Mouse (Mus musculus) bone marrow macrophage, adult 2 months (primary cell): Measurements from ENCODE around the gene Slc25a39. TPM values are rescaled to one million over a fixed set of nuclear protein-coding genes. Genes with fewer than 3 reads are reported as not detected.
"Not testable (repeated sequence)": the region's sequence is repeated elsewhere in the genome, so short reads cannot be mapped to it uniquely, and the experiment has no call there.

Experiments used
- H3K27ac ChIP-seq: 2 replicates; pipeline ENCODE4 v1.5.1; 2012; ENCODE audit warnings: low read depth, low read length; ENCODE audit not compliant: insufficient read depth
- H3K4me1 ChIP-seq: 2 replicates; pipeline ENCODE4 v1.6.1; 2012; ENCODE audit warnings: low read length; ENCODE audit not compliant: control insufficient read depth, insufficient read depth
- H3K4me3 ChIP-seq: 2 replicates; pipeline ENCODE4 v1.5.1; 2012; ENCODE audit warnings: mild to moderate bottlenecking, low read length, moderate library complexity; ENCODE audit not compliant: insufficient read depth
- CTCF ChIP-seq: IDR thresholded peaks from 2 replicates; pipeline ENCODE4 v1.5.1; 2012; ENCODE audit warnings: low read depth, mild to moderate bottlenecking, low read length, moderate library complexity
- POLR2A ChIP-seq: IDR thresholded peaks from 2 replicates; pipeline ENCODE4 v1.6.1; 2012; ENCODE audit warnings: mild to moderate bottlenecking, low read depth, low read length, borderline replicate concordance
- polyA plus RNA-seq: library from polyadenylated mRNA; stranded (reverse); fragments of >200 nt; gene quantifications from 2 replicates; pipeline ENCODE4 v1.2.4, GENCODE M21; 2012; ENCODE audit not compliant: missing spikeins, insufficient read depth, insufficient read length

Gene Slc25a39
- polyA plus RNA-seq, 1 experiment, result 173 TPM

DNA sequence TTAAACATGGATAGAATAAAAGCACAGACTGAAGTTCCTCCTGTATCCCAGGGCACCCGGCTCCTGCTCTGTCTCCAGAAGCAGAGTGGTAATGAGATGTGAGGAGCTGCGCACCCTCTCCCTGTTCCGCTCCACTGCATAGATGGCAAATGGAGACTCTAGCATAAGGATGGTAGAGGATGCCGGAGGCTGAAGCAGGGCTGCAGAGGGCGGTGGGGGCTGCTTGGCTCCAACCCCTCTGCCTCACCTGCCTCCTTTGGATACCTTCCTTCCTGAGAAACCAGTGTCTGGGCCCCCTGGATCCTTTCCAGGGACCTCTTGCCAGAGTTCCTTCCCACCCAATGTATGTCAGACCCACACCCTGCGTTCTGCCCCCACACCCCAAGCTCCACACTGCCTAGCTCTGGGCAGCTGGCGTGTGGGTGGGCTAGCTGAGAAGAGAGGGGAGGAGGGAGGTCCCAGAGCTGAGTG lies 11.0 kb downstream of the Slc25a39 start:
- no peak overlapping the region for H3K27ac ChIP-seq
- H3K4me1 ChIP-seq, result peaks cover 8% of the 10 kb centered on the region
- H3K4me3 ChIP-seq, result no peak overlapping the region
- TF ChIP-seq CTCF (no peak), POLR2A (no peak)

DNA sequence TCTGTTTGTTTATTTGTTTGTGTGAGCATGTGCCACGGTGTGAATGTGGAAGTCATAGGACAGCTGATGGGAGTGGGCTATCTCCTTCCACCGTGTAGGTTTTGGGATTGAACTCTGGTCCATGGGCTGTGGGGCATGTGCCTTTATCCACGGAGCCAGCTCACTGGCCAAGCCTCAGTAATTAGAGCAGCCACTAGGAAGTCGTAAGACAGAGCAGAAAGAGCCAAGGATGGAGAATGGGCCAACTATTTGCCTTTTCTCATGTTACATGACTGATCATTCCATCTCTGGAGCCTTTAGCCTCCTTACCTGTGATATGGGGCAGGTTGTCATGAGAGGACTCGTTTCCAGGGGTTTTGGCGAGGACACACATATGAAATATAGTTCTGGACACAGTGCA lies 11.5 kb downstream of the Slc25a39 start:
- H3K4me3 ChIP-seq, result no peak overlapping the region
- no peak for TF ChIP-seq POLR2A
- no peak for TF ChIP-seq CTCF
- peaks cover 8% of the 10 kb centered on the region for H3K4me1 ChIP-seq
- no peak overlapping the region for H3K27ac ChIP-seq

DNA sequence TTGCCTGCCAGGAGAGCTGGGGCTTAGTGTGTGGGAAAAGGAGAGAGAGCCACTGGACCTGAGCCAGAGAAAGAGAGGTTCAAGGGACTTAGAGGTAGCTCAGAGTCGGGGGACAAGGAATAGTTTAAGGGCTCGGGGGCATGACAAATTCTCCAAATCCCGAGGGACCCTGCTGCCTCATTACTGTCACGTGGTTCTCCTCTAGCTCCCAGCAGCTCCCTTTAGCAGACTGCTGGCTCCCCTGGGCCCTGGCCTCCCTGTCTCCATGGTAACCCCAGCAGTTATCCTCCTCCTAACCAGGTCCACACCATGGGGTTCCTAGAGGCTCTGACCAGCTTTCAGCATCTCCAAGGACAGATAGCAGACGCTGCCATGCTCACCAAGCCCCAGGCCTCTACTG lies 12.5 kb downstream of the Slc25a39 start:
- H3K4me1 ChIP-seq, result peaks cover 8% of the 10 kb centered on the region
- no peak overlapping the region for H3K4me3 ChIP-seq
- H3K27ac ChIP-seq, result no peak overlapping the region
- TF ChIP-seq CTCF (no peak), POLR2A (no peak)

DNA sequence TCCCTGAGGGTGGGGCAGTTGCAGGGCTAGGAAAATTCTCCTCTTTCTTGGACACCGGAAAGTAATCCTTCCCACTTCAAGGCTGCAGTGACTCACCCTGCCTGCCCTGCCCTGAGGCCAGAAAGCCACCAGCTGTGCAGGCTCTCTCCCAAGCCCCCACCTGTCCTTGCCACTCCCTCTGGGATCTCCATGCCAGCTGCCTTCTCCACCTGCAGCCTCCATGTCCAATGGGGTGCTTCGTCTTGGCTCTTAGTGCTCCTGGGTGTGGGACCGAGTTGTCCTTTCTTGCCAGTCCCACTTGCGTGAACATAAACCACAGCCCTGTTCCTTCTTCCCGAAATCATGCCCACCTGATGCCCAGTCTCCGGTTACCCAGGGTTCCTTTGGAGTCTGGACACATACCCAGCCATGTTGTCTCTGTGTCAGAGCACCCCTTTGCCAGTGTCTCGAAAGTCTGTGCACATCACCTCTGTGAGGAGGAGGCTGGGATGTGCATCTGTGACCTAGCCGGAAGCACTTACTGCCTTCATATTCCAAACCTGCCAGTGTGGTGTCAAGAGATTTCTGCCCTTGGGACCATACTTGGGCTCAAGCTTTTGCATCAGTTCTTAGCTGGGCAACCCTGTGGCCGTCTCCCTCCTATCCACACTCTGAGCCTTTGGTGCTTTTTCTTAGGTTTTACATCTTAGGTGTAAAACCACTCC lies 13.2 kb downstream of the Slc25a39 start:
- Histone ChIP-seq H3K27ac (no peak overlapping the region), H3K4me1 (peaks cover 8% of the 10 kb centered on the region), H3K4me3 (no peak overlapping the region)
- TF ChIP-seq CTCF (no peak), POLR2A (no peak)

DNA sequence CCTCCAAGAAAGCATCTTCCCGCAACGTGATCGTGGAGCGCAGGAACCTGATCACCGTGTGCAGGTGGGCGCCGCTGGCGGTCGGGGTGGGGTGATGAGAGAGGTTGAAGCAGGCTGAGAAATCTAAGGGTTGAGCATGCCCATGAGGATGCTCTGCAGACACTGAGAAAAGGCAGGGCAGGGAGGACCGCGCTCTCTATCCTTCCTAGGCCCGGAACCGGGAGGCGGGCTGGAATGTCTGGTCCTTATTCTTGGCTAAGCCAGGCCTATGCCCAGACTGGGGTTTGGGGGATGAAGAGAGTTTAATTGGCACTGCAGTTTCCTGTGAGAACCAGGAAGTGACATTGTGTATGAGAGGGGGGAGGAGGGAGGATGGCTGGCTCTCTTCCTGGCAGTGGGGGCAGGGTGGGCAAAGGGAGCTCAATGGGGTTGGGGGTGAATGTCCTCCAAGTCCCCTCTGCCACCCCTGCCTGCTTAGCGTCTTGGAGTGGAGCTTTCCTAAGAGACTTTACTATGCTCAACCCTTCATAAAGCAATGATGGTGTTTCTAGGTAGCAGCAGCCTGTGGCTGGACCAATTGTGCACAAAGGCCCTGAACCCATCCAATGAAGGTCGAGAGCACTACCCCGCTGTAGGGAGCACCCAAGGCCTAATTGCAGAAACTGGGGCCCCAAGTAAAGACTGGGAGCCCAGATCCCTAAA lies 13.9 kb downstream of the Slc25a39 start:
- Histone ChIP-seq H3K4me1 (peaks cover 8% of the 10 kb centered on the region), H3K27ac (no peak overlapping the region), H3K4me3 (peak overlapping the region; percentile 26)
- TF ChIP-seq POLR2A, result no peak
- no peak for TF ChIP-seq CTCF

DNA sequence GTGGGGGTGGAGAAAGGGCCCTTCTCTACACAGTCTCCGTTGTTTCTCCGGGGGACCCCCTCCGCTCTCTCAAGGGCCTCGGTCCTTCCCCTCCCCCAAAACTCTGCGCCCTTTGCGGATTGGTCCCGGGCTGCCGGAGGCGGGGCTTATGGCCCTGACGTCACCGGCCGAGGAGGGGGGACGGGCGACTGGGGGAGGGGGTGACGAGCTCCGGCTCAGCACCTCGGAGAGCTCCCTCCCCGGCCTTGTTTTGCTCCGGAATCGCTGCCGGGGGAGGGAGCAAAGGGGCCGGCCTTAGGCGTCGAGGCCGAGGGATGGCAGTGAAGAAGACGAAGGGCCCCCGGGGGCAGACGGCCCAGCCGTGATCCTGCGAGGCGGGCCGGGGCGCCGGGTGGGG lies 14.5 kb downstream of the Slc25a39 start, which contains the start of gene Rundc3a:
Rundc3a (plus strand) TSS at position 166 of the 397 bp plus-strand sequence.
- TF ChIP-seq POLR2A (no peak), CTCF (no peak)
- H3K4me3 ChIP-seq, result peak within 1 kb of the TSS; percentile 26
- no peak within 1 kb of the TSS for H3K27ac ChIP-seq

DNA sequence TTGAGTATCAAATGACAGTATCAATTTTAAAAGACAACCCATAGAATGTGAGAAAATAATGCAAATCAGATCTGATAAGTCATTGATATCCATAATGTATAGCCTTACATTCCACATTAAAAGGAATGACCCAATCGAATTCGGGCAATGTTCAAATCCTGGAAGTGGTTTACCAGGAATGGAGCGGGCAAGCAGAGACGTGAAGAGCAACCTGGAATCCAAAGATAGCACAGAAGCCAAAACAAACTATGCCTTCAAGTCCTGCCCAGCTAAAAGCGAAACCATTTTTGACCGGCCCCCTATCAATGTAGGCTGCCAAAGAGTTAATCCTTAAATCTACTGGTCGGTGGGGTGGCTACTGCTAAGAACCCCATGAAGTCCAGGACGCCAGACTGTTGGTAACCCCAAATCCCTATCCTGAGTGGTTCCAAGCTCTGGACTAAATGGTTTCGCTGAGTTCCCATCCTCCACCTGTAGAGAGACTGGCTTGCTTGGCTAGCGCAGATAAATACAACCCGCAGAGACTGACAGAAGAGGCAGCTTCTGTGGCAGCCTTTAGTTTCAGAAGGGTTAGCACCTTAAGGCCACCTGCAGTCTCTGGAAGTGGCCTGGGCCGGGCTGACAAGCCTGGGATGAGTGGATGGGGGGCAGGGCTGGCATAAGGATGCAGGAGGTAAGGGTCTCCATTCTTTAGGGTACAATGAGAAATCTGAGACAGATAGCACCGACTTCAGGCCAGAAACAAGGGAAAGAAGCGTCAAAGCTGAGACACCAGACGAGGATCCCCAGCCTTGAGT lies 15.1 kb downstream of the Slc25a39 start:
- H3K4me3 ChIP-seq, result no peak overlapping the region
- H3K4me1 ChIP-seq, result peaks cover 8% of the 10 kb centered on the region
- H3K27ac ChIP-seq, result no peak overlapping the region
- TF ChIP-seq POLR2A (no peak), CTCF (no peak)

More for the DNA sequence above, 14.5 kb downstream of the Slc25a39 start, which contains the start of gene Rundc3a:
- H3K4me1 ChIP-seq, result peaks cover 8% of the 10 kb centered on the region

DNA sequence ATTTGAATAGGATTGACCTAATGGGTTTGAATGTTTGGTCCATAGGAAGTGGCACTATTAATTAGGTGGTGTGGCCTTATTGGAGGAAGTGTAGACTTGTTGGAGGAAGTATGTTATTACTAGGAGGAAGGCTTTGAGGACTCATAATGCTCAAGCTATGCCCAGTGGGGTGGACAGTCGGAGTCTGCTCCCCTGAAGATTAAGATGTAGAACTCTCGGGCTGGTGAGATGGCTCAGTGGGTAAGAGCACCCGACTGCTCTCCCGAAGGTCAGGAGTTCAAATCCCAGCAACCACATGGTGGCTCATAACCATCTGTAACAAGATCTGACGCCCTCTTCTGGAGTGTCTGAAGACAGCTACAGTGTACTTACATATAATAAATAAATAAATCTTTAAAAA lies 18.3 kb downstream of the Slc25a39 start:
- H3K4me3 ChIP-seq, H3K27ac ChIP-seq, H3K4me1 ChIP-seq: not testable (repeated sequence)

DNA sequence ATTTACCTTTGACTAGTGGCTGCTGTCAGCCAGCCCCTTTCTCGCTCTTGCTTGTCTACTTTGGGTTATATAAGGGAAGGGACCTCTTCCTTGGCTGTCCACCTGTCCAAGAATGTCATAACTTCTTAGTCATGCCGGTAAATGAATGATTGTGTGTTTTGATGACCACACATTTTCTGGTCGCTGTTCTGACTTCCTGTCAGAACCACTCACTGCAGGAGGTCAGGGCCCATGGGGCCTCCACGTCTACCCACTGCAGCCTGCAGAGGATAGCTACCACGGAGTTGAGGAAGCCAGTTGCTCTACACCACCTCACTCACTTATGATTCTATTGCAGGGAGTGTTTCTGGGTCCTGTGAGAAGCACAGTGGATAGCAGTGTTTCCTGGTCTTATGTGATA lies 21.6 kb downstream of the Slc25a39 start:
- Histone ChIP-seq H3K4me3 (no peak overlapping the region), H3K4me1 (no peaks in the 10 kb centered on the region), H3K27ac (no peak overlapping the region)
- TF ChIP-seq CTCF (no peak), POLR2A (no peak)

DNA sequence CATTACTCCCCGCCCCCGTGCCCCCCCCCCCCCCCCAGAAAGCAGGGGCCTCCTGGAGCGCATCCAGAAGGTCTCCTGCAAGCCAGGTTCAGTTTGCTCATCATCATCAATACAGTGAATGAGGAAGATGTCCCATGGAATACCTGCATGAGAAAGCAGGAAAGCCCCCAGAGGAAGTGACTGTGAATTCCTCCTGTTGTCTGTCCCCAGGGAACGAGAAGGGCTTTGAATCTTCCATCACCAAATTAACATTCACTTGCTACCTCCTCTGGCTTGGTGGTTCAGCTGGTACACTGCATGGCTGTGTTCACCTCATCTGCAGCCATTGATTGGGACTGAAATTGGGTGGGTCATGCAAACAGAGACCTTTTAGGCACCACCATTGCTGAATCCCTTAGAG lies 22.7 kb downstream of the Slc25a39 start:
- no peaks in the 10 kb centered on the region for H3K4me1 ChIP-seq
- no peak for TF ChIP-seq POLR2A
- TF ChIP-seq CTCF, result no peak
- no peak overlapping the region for H3K27ac ChIP-seq
- H3K4me3 ChIP-seq, result no peak overlapping the region
